Mouse (Mus musculus): ENCODE measurements around the gene Aqp9. TPM values are rescaled to one million over a fixed set of nuclear protein-coding genes. Genes with fewer than 3 reads are reported as not detected.

Gene Aqp9
- total and polyA plus RNA-seq, 3 experiments, result 0.08 TPM; not detected in 2

GRCm38 (mm10) chr9:71135073-71135472 lies 33.4 kb downstream of the Aqp9 start:
- Histone ChIP-seq H3K27me3 (replicated peaks) (no peaks in the 10 kb centered on the region), H3K36me3 (replicated peaks in 1 of 2; ENCODE audit: control insufficient read depth in 1 of 2, insufficient read depth in 1 of 2, low read length in 1 of 2) (no peaks in the 10 kb centered on the region), H3K4me1 (ENCODE audit: control insufficient read depth in 1 of 2, insufficient read depth in 2 of 2) (peaks cover 0 to 11% of the 10 kb centered on the region in 2 experiments; a peak in 2 of 4 replicates), H3K9me3 (replicated peaks; ENCODE audit: low read length) (no peaks in the 10 kb centered on the region), H3K27ac (ENCODE audit: insufficient read depth, low read depth) (no peak overlapping the region), H3K79me2 (replicated peaks; ENCODE audit: control insufficient read depth, extremely low read depth, insufficient read depth, poor library complexity, severe bottlenecking) (no peaks in the 10 kb centered on the region), H3K4me3 (replicated peaks in 1 of 3; ENCODE audit: low read depth in 2 of 3, low read length in 2 of 3, poor library complexity in 1 of 3) (no peak overlapping the region), H3K4me2 (ENCODE audit: insufficient read depth, low read depth, poor library complexity, severe bottlenecking) (no peak overlapping the region), H3K9ac (ENCODE audit: insufficient read depth, low read depth) (no peak overlapping the region)
- in situ Hi-C loops (cut with MboI; ENCODE audit: low pct_ligation_motif_present, low pct_unique_long_range_greater_than_20kb, low sequenced_read_pairs) (loop anchor here (10.0 kb wide), 1 partner anchor 50 kb away; no protein-coding TSS in a partner anchor), dilution Hi-C loops (cut with MboI; ENCODE audit: extremely low pct_ligation_motif_present, extremely low pct_unique_long_range_greater_than_20kb, low sequenced_read_pairs) (no loop called here)
- no peak for DNase-seq (ENCODE audit: extremely low read depth)
- TF ChIP-seq NELFE (IDR thresholded peaks at IDR 0.05; ENCODE audit: low read depth, low read length) (no peak), TCF12 (IDR thresholded peaks at IDR 0.05; ENCODE audit: low read depth, low read length) (no peak), CHD2 (IDR thresholded peaks at IDR 0.05; ENCODE audit: low read length) (no peak), USF2 (conservative IDR thresholded peaks at IDR 0.05; ENCODE audit: low read depth, low read length) (no peak)

DNA sequence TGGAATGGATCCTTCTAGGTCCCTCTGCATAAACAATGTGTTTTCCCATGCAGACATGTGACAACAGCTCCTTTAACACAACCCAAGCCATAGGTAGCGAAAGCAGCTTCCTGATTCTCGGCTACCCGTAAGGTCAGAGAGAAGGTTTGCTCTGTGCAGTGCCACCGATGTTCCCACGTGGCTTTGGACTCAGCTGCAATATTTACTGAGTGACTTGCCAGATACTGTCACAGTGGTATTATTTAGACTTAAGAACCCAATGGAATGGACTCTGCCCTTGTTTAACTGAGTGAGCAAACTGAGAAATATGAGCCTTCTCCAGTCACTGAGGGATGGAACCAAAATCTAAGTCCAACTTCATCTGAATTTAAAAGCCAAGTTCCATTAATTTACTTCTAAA lies 35.3 kb downstream of the Aqp9 start:
- no peaks in the 10 kb centered on the region for H3K36me3 ChIP-seq (replicated peaks in 1 of 2; ENCODE audit: control insufficient read depth in 1 of 2, insufficient read depth in 1 of 2, low read length in 1 of 2)
- no peak overlapping the region for H3K4me2 ChIP-seq (ENCODE audit: insufficient read depth, low read depth, poor library complexity, severe bottlenecking)
- in situ Hi-C loops (cut with MboI; ENCODE audit: low pct_ligation_motif_present, low pct_unique_long_range_greater_than_20kb, low sequenced_read_pairs), result loop anchor here (10.0 kb wide), 1 partner anchor 52 kb away; no protein-coding TSS in a partner anchor
- no peaks in the 10 kb centered on the region for H3K79me2 ChIP-seq (replicated peaks; ENCODE audit: control insufficient read depth, extremely low read depth, insufficient read depth, poor library complexity, severe bottlenecking)
- no peak overlapping the region for H3K27ac ChIP-seq (ENCODE audit: insufficient read depth, low read depth)
- no peak overlapping the region for H3K4me3 ChIP-seq (replicated peaks in 1 of 3; ENCODE audit: low read depth in 2 of 3, low read length in 2 of 3, poor library complexity in 1 of 3)
- no peak for DNase-seq (ENCODE audit: extremely low read depth)
- H3K9me3 ChIP-seq (replicated peaks; ENCODE audit: low read length), result no peaks in the 10 kb centered on the region
- dilution Hi-C loops (cut with MboI; ENCODE audit: extremely low pct_ligation_motif_present, extremely low pct_unique_long_range_greater_than_20kb, low sequenced_read_pairs), result no loop called here
- TF ChIP-seq TBP (conservative IDR thresholded peaks at IDR 0.05; ENCODE audit: low read depth, low read length) (no peak), GABPA (IDR thresholded peaks at IDR 0.05; ENCODE audit: insufficient replicate concordance, low read depth, low read length) (no peak), TCF12 (IDR thresholded peaks at IDR 0.05; ENCODE audit: low read depth, low read length) (no peak)
- no peak overlapping the region for H3K9ac ChIP-seq (ENCODE audit: insufficient read depth, low read depth)
- no peaks in the 10 kb centered on the region for H3K4me1 ChIP-seq (ENCODE audit: control insufficient read depth in 1 of 2, insufficient read depth in 2 of 2)
- H3K27me3 ChIP-seq (replicated peaks), result no peaks in the 10 kb centered on the region

- no peak overlapping the region for H3K4me2 ChIP-seq (ENCODE audit: insufficient read depth, low read depth, poor library complexity, severe bottlenecking)
- no peak overlapping the region for H3K9ac ChIP-seq (ENCODE audit: insufficient read depth, low read depth)
- H3K79me2 ChIP-seq (replicated peaks; ENCODE audit: control insufficient read depth, extremely low read depth, insufficient read depth, poor library complexity, severe bottlenecking), result no peaks in the 10 kb centered on the region
- TF ChIP-seq MAZ (IDR thresholded peaks at IDR 0.05; ENCODE audit: low read depth, low read length), result no peak
- TF ChIP-seq SMC3 (IDR thresholded peaks at IDR 0.05; ENCODE audit: low read depth, low read length), result no peak
- no peak for TF ChIP-seq RAD21 (IDR thresholded peaks at IDR 0.05; ENCODE audit: low read depth, low read length)
- TF ChIP-seq JUND (conservative IDR thresholded peaks at IDR 0.05; ENCODE audit: low read depth, low read length), result no peak
- TF ChIP-seq PAX5 (IDR thresholded peaks at IDR 0.05; ENCODE audit: low read length), result no peak
- TF ChIP-seq MEF2A (IDR thresholded peaks at IDR 0.05; ENCODE audit: borderline replicate concordance, low read depth, low read length), result no peak
- no peak for TF ChIP-seq HCFC1 (IDR thresholded peaks at IDR 0.05; ENCODE audit: low read depth, low read length)
- TF ChIP-seq ZNF384 (IDR thresholded peaks at IDR 0.05; ENCODE audit: low read depth, low read length), result no peak
- no peak for TF ChIP-seq USF2 (conservative IDR thresholded peaks at IDR 0.05; ENCODE audit: low read depth, low read length)
- no peak for TF ChIP-seq RCOR1 (conservative IDR thresholded peaks at IDR 0.05; ENCODE audit: low read depth, low read length)
- TF ChIP-seq MAX (IDR thresholded peaks at IDR 0.05; ENCODE audit: low read length), result no peak
- no peak for TF ChIP-seq MYC (IDR thresholded peaks at IDR 0.05; ENCODE audit: low read depth, low read length)
- TF ChIP-seq MXI1 (IDR thresholded peaks at IDR 0.05; ENCODE audit: low read depth, low read length), result no peak
- TF ChIP-seq NRF1 (IDR thresholded peaks at IDR 0.05; ENCODE audit: low read depth, low read length), result no peak
- no peak for TF ChIP-seq E2F4 (IDR thresholded peaks at IDR 0.05; ENCODE audit: insufficient replicate concordance, low read depth, low read length)
- TF ChIP-seq ELF1 (IDR thresholded peaks at IDR 0.05; ENCODE audit: low read depth, low read length), result no peak
- TF ChIP-seq TCF12 (IDR thresholded peaks at IDR 0.05; ENCODE audit: low read depth, low read length), result no peak
- no peak for TF ChIP-seq CTCF (conservative IDR thresholded peaks at IDR 0.05 in 1 of 2, IDR thresholded peaks at IDR 0.05 in 1 of 2; ENCODE audit: low read depth in 2 of 2, low read length in 2 of 2)
- TF ChIP-seq ZC3H11A (IDR thresholded peaks at IDR 0.05; ENCODE audit: low read depth, low read length), result no peak
- DNase-seq (ENCODE audit: extremely low read depth), result no peak
- H3K9me3 ChIP-seq (replicated peaks; ENCODE audit: low read length), result no peaks in the 10 kb centered on the region
- H3K27me3 ChIP-seq (replicated peaks), result peaks cover 2% of the 10 kb centered on the region
- H3K36me3 ChIP-seq (replicated peaks in 1 of 2; ENCODE audit: control insufficient read depth in 1 of 2, insufficient read depth in 1 of 2, low read length in 1 of 2), result no peaks in the 10 kb centered on the region
- H3K27ac ChIP-seq (ENCODE audit: insufficient read depth, low read depth), result no peak overlapping the region
- dilution Hi-C loops (cut with MboI; ENCODE audit: extremely low pct_ligation_motif_present, extremely low pct_unique_long_range_greater_than_20kb, low sequenced_read_pairs), result no loop called here
- H3K4me1 ChIP-seq (ENCODE audit: control insufficient read depth in 1 of 2, insufficient read depth in 2 of 2), result no peaks in the 10 kb centered on the region
- in situ Hi-C loops (cut with MboI; ENCODE audit: low pct_ligation_motif_present, low pct_unique_long_range_greater_than_20kb, low sequenced_read_pairs), result loop anchor here (10.0 kb wide), 1 partner anchor 53 kb away; no protein-coding TSS in a partner anchor
- H3K4me3 ChIP-seq (replicated peaks in 1 of 3; ENCODE audit: low read depth in 2 of 3, low read length in 2 of 3, poor library complexity in 1 of 3), result no peak overlapping the region
Observed at GRCm38 (mm10) chr9:71131822-71132221, 36.7 kb downstream of the Aqp9 start.

All from CH12.LX (cell line).